Comparison of ENCODE assay signal across 17 mouse cellular contexts in genomic region chr17:31836772-31837171, GRCm38 (mm10). TPM values are rescaled to one million over a fixed set of nuclear protein-coding genes. Genes with fewer than 3 reads are reported as not detected.
DNase-seq lines count a peak whose midpoint lies in the region; ATAC-seq and TF ChIP-seq lines count a peak whose summit lies in the region.
"Had no signal": no experiment of that assay in that cellular context is flagged by ENCODE, and none has a peak within 500 bp of the region (broad histone marks: within the 10 kb centered on the region; RNA-seq: fewer than 3 reads in every experiment).

No protein-coding gene starts in this region.

- WGBS in heart, adult 2 months = 49% methylated on average over 7 of the region's 7 CpGs
- 47% methylated on average over 7 of the region's 7 CpGs for WGBS in lung, embryonic 15.5 days
- 53% methylated on average over 7 of the region's 7 CpGs for WGBS in intestine, embryonic 16.5 days

- H3K4me2 ChIP-seq in lung, embryonic 15.5 days = no peak overlapping the region
- no peak overlapping the region for H3K4me2 ChIP-seq in intestine, embryonic 16.5 days (ENCODE audit: low read depth, low read length)
- H3K4me2 ChIP-seq: forebrain, embryonic 13.5 days; heart, embryonic 13.5 days; liver, embryonic 15.5 days had no signal

- no peak overlapping the region for H3K9ac ChIP-seq in heart, adult 2 months (ENCODE audit: low read depth, low read length)
- no peak overlapping the region for H3K9ac ChIP-seq in lung, embryonic 15.5 days
- H3K9ac ChIP-seq in intestine, embryonic 16.5 days (ENCODE audit: low read depth, low read length) = peak overlapping the region; percentile 27; the same call in 1 of the 2 replicates
- H3K9ac ChIP-seq: forebrain, embryonic 13.5 days; heart, embryonic 13.5 days; liver, embryonic 15.5 days had no signal

- peaks cover 15% of the 10 kb centered on the region for H3K4me1 ChIP-seq in heart, adult 2 months (ENCODE audit: control insufficient read depth, insufficient read depth, low read length)
- H3K4me1 ChIP-seq in lung, embryonic 15.5 days = peaks cover 50% of the 10 kb centered on the region
- peaks cover 37% of the 10 kb centered on the region for H3K4me1 ChIP-seq in intestine, embryonic 16.5 days (ENCODE audit: control insufficient read depth, insufficient read depth, low read length)

- no peak overlapping the region for H3K4me3 ChIP-seq in heart, adult 2 months
- H3K4me3 ChIP-seq in lung, embryonic 15.5 days = no peak overlapping the region
- no peak overlapping the region for H3K4me3 ChIP-seq in intestine, embryonic 16.5 days (ENCODE audit: low read length)
- H3K4me3 ChIP-seq: forebrain, embryonic 13.5 days; heart, embryonic 13.5 days; liver, embryonic 15.5 days had no signal

- no peaks in the 10 kb centered on the region for H3K27me3 ChIP-seq in heart, adult 2 months (ENCODE audit: control insufficient read depth, insufficient read depth, low read length)
- no peaks in the 10 kb centered on the region for H3K27me3 ChIP-seq in lung, embryonic 15.5 days
- no peaks in the 10 kb centered on the region for H3K27me3 ChIP-seq in intestine, embryonic 16.5 days (replicated peaks; ENCODE audit: control insufficient read depth, insufficient read depth, low read length)
- H3K27me3 ChIP-seq: forebrain, embryonic 13.5 days; heart, embryonic 13.5 days; liver, embryonic 15.5 days had no signal

- no peak for ATAC-seq in lung, embryonic 15.5 days (ENCODE audit: borderline replicate concordance, extremely low read depth, low FRiP score, low TSS enrichment)
- no peak for ATAC-seq in intestine, embryonic 16.5 days
- ATAC-seq in erythroblast, adult 5-6 weeks (replicated peaks; ENCODE audit: low FRiP score, poor library complexity, severe bottlenecking) = no peak
- ATAC-seq: forebrain, embryonic 13.5 days; inflammation-experienced regulatory T-cells, adult 6 months; midbrain, embryonic 16.5 days had no signal

- TF ChIP-seq EP300 in heart, adult 2 months (IDR thresholded peaks at IDR 0.05; ENCODE audit: insufficient read depth, low read depth, low read length) = no peak

- H3K79me2 ChIP-seq in heart, adult 2 months (replicated peaks; ENCODE audit: control insufficient read depth, insufficient read depth, low read length) = no peaks in the 10 kb centered on the region

- TF ChIP-seq POLR2A in heart, adult 2 months (IDR thresholded peaks at IDR 0.05; ENCODE audit: insufficient read depth, low read depth, low read length) = no peak

- TF ChIP-seq CTCF in heart, adult 2 months (IDR thresholded peaks at IDR 0.05) = no peak

- no peaks in the 10 kb centered on the region for H3K9me3 ChIP-seq in lung, embryonic 15.5 days
- H3K9me3 ChIP-seq in intestine, embryonic 16.5 days (ENCODE audit: control insufficient read depth, low read length) = peaks cover 4% of the 10 kb centered on the region; the same call in 1 of the 2 replicates
- H3K9me3 ChIP-seq: heart, embryonic 13.5 days; liver, embryonic 15.5 days had no signal

- no peak for DNase-seq in heart, adult 2 months
- no peak for DNase-seq in heart, adult 9 months (ENCODE audit: low spot score in 2 of 2)
- DNase-seq in lung, postnatal 4 days = no peak
- peak; percentile 37 to 47 for DNase-seq in right cerebral cortex, postnatal 36 days (ENCODE audit: low spot score in 2 of 2)
- no peak for DNase-seq in adrenal gland, postnatal 36 days
- DNase-seq: cerebellum, adult 11 months; embryo, embryonic 11 days; spleen, adult 18-20 months; thymus, postnatal 25 days had no signal

- H3K27ac ChIP-seq in heart, adult 2 months = peak overlapping the region; percentile 38
- H3K27ac ChIP-seq in lung, embryonic 15.5 days = peak overlapping the region; percentile 75; the same call in 1 of the 2 replicates
- peak overlapping the region; percentile 45; the same call in 1 of the 2 replicates for H3K27ac ChIP-seq in intestine, embryonic 16.5 days (ENCODE audit: low read length)
- H3K27ac ChIP-seq: forebrain, embryonic 13.5 days; heart, embryonic 13.5 days had no signal

- intact Hi-C loops in heart, adult 2 months (cut with DNase I) = loop anchor here (5.0 kb wide), 1 partner anchor 44 kb away; no protein-coding TSS in a partner anchor

- H3K36me3 ChIP-seq in heart, adult 2 months (ENCODE audit: control insufficient read depth, insufficient read depth, low read length) = no peaks in the 10 kb centered on the region
- no peaks in the 10 kb centered on the region for H3K36me3 ChIP-seq in lung, embryonic 15.5 days
- no peaks in the 10 kb centered on the region for H3K36me3 ChIP-seq in intestine, embryonic 16.5 days (ENCODE audit: control insufficient read depth, insufficient read depth, low read length)
- H3K36me3 ChIP-seq: heart, embryonic 13.5 days; liver, embryonic 15.5 days had no signal

RNA-seq across cellular contexts. Expression of gene Sik1, which starts 18.8 kb away (rescaled TPM):
- total RNA-seq in heart, adult 2 months (2021) = 10 to 100 TPM; 39.6 to 62.7 TPM
- 15.4 and 21.0 TPM in 2 replicates for polyA plus RNA-seq in heart, adult 2 months (2012; rRNA removed)
- 32.7 and 35.4 TPM in 2 replicates for polyA plus RNA-seq in lung, embryonic 15.5 days (2015; fragmentation: Nextera tagmentation; extraction: Ambion mirVana)
- polyA plus RNA-seq in intestine, embryonic 16.5 days (2015; fragmentation: Nextera tagmentation; extraction: Ambion mirVana) = 5.7 and 5.8 TPM in 2 replicates
- 1.5 and 4.2 TPM in 2 replicates for total RNA-seq in erythroblast, adult 5-6 weeks (2015; ENCODE audit: low replicate concordance)
- total RNA-seq in erythroblast, adult 5-6 weeks (2017; ENCODE audit: low replicate concordance) = 2.8 and 3.5 TPM in 2 replicates
- total RNA-seq in adrenal gland, postnatal 36 days (2021) = 100 to 1,000 TPM; 124 to 127 TPM

Comparison
In these comparisons a context has a peak if more than half of its experiments do, and no peak if none do; other contexts are left out.
1. DNase-seq: peak in right cerebral cortex, postnatal 36 days (2 of 2); none in heart, adult 2 months (0 of 2), heart, adult 9 months (0 of 2), lung, postnatal 4 days (0 of 2) and adrenal gland, postnatal 36 days (0 of 2).
2. RNA of gene Sik1, which starts 18.8 kb away (total RNA-seq): 124 to 127 TPM in adrenal gland, postnatal 36 days and 39.6 to 62.7 TPM in heart, adult 2 months; 1.5 to 4.2 TPM in erythroblast, adult 5-6 weeks; every median in the first group is over 4 times any median in the second.
3. Peak in every context shown above with its lines, with median percentiles within 50 percentile points of each other: H3K27ac ChIP-seq.